Mouse (Mus musculus) duodenum, adult 2 months (tissue): ENCODE data around the gene Rnf4. TPM values are rescaled to one million over a fixed set of nuclear protein-coding genes. Genes with fewer than 3 reads are reported as not detected.

Experiments
- polyA plus RNA-seq: library from polyadenylated mRNA; depleted of rRNA; stranded (reverse); fragments of >200 nt; gene quantifications from 2 replicates; pipeline ENCODE4 v1.2.3, GENCODE M21; 2012; ENCODE audit warnings: low replicate concordance; rRNA removed

Rnf4 gene
- 18.7 and 19.7 TPM in 2 replicates for polyA plus RNA-seq

DNA sequence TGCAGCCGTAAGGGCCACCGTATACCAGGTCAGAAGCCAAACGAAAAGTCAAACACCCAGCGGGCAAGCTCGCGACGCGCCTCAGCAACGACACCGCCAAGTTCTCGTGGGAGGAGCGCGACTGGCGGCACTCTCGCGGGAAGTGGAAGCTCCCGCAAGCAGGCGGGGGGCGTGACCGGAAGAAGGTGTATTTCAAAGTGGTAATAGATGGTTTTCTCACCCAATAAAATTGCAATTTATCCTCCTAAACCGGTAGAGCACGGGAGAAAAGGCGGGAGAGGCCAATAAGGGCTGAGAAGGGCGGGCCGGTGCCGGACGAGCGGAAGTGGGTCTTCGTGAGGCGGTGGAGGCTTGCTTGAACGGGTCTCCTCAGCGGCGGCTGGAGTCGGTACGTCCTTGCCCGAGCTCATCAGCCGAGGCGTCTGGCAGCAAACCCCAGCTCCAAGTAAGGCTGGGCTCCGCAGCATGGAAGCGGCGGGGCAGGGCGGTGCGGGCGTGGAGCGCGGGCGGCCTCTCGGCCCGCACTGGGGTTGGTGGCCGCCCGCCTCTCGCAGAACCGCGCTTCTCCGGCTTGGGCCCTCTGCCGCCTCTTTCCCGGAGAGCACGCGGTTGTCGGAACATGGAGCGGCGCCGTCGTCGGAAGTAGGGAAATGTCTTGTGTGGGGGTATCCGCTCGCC, at the start of gene Rnf4:
Gene Rnf4, plus strand, starts transcription at position 193 of the 678 bp plus-strand sequence.

DNA sequence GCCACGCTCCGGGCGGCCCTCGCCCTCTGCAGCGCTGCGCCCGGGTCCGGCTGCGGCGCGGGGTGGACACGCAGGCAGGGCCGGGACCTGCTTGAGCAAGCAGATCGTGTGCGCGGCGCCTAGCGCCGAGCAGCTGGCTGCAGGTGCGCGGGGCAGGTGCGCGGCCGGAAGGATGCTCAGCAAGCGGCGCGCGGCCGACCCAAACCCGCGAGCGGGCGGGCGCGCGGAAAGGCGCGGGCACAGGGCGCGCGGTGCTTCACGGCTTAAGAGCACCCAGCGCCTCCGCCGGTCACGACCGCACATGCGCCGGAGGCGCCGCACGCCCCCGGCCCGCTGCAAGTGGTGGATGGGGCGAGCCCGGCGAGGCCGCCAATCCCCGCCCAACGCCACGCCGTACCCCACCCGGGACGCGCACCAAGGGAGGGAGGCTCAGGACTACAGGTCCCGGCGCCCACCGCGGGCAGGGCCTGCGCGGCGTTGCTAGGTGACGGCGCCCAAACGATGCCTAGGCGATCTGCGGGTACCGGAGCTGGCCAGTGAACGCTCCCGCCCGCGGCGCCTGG, 47.9 kb upstream of the Rnf4 start, which contains the start of the genes Zfyve28 and Cfap99:
Gene Zfyve28, minus strand, starts transcription at position 296 of the 563 bp plus-strand sequence.
Gene Cfap99, plus strand, starts transcription at position 447 of the 563 bp plus-strand sequence.

GRCm38 (mm10) chr5:34369341-34370021, 33.4 kb downstream of the Rnf4 start, which contains the start of gene Fam193a:
Gene Fam193a (plus strand): TSS chr5:34369933.

Other genes with a start within 250 kb of the Rnf4 start
- 0.17 TPM in 1 of 2 replicates, not detected in the other for gene Poln, start 166.8 kb upstream of the Rnf4 start, polyA plus RNA-seq
- 0.07 and 0.09 TPM in 2 replicates for gene Haus3, start 166.8 kb upstream of the Rnf4 start, polyA plus RNA-seq
- gene Mxd4, start 148.6 kb upstream of the Rnf4 start, polyA plus RNA-seq, result 105 and 107 TPM in 2 replicates
- gene Zfyve28, start 47.8 kb upstream of the Rnf4 start, polyA plus RNA-seq, result 1.4 and 2.6 TPM in 2 replicates
- not detected in 2 replicates for gene Cfap99, start 47.7 kb upstream of the Rnf4 start, polyA plus RNA-seq
- gene Fam193a, start 33.6 kb downstream of the Rnf4 start, polyA plus RNA-seq, result 12.9 and 15.7 TPM in 2 replicates
- 9.8 and 22.7 TPM in 2 replicates for gene Tnip2, start 177.7 kb downstream of the Rnf4 start, polyA plus RNA-seq
- 4.9 and 10.0 TPM in 2 replicates for gene Sh3bp2, start 189.5 kb downstream of the Rnf4 start, polyA plus RNA-seq
- 97.3 and 170 TPM in 2 replicates for gene Add1, start 237.4 kb downstream of the Rnf4 start, polyA plus RNA-seq